Mouse (Mus musculus): Measurements from ENCODE around the gene Iqcf5. TPM values are rescaled to one million over a fixed set of nuclear protein-coding genes. Genes with fewer than 3 reads are reported as not detected.
"Not testable (repeated sequence)": the region's sequence is repeated elsewhere in the genome, so short reads cannot be mapped to it uniquely, and the experiment has no call there.

The Iqcf5 gene
- total RNA-seq, 4 experiments from 2014 or later = 0.68 to 1.2 (median 0.79) TPM; not detected in 1

DNA sequence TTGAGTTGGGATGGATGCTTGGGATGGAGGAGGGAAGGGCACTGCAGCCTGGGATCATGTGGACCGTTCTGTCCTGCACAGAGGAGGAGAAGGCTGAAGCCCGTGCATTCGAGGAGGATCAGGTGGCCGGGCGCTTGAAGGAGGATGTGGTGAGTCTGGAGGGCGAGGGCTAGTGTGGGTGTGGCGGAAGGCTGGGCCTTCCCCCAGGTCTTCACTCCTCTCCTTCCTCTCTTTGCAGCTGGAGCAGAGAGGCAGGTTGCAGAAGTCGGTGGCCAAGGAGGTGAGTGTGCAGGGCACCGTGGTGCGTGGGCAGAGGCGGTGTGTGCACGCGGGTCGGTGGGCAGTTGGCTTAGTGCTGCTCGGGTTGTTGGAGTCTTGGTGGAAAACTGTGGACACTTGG is 33.3 kb upstream of the Iqcf5 start:
- DNase-seq (ENCODE audit: low spot score in 2 of 2) = no peak

DNA sequence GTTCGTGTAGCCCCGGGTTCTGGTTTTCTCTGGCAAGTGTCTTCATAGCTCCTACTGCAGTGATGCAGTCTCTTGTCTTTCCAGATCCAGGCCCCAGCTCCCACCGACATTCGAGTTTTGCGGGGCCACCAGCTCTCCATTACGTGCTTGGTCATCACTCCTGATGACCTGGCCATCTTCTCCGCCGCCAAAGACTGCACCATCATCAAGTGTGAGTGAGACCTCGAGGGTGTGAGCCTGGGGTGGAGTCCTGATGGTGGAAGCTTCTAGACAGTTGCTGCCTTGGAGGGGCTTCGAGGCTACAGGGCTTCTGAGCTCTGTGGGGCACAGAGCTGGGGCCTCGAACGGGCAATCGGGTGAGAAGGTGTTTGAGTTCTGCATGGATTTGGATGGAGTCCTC is 32.7 kb upstream of the Iqcf5 start:
- no peak for DNase-seq (ENCODE audit: low spot score in 2 of 2)

DNA sequence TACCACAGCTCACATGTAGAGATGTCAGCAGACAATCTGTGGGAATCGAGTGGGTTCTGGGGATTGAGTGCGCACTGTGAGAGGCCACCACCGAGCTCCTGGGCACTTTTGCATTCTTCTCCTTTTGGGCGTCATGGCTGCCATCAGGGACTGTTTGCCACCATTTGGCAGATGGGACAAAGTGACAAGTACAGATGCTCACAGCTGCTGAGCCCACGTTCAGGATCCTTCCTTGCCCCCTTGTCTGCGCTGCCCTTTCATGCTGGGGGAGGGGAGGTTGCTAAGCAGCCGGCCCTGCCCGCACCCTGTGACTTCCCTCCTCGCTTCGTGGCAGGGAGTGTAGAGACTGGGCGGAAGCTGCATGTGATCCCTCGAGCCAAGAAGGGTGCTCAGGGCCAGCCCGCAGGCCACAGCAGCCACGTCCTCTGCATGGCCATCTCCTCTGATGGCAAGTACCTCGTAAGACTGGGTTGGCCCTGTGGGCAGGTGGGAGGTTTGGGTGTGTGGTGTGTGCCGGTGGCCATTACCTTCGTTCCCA is 31.7 kb upstream of the Iqcf5 start:
- no peak for DNase-seq (ENCODE audit: low spot score in 2 of 2)

DNA sequence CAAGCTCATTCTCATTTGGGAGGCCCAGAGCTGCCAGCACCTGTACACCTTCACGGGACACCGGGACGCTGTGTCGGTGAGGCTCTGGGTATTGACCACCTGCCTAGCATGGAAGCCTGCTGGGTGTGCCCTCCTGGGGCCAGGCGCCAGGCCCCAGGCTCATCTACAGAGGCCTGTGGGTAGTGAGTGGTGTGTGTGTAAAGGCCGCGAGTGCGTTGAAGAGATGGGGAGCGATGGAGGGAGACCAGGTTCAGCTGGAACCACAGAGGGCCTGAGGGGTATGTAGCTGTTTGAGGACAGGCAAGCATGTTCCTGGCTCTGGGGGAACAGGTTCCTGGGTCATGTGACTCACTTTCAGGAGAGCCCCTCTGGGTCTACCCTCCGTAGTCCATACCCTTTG is 31.2 kb upstream of the Iqcf5 start:
- DNase-seq (ENCODE audit: low spot score in 2 of 2) = no peak

DNA sequence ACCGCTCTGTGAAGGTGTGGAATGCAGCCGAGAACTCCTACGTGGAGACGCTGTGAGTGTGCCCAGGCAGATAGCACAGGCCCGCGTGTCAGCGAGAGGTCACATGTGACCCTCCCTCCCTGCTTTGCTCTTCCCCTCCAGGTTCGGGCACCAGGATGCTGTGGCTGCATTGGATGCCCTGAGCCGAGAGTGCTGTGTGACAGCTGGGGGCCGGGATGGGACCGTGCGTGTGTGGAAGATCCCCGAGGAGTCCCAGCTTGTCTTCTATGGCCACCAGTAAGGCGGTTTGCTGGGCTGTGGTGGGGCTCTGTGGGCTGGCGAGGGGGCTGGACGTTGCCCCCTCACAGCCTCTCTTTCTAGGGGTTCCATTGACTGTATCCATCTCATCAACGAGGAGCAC is 30.8 kb upstream of the Iqcf5 start:
- no peak for DNase-seq (ENCODE audit: low spot score in 2 of 2)

DNA sequence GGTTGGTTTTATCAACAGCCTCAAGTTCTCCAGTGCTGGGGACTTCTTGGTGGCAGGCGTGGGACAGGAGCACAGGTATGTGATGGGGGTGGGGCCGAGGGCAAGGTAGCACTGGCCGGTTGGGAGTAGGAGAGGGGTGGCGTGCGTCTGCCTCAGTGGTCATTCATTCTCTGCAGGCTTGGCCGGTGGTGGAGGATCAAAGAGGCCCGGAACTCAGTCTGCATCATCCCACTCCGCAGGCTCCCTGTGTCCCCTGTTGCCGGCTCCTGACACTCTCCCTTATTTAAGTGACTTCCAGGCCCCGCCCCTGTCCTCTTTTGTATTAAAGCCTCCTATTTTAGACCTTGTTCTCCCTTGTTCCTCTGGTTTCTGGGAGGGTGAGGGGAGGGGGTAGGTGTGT is 29.3 kb upstream of the Iqcf5 start:
- no peak for DNase-seq (ENCODE audit: low spot score in 2 of 2)

DNA sequence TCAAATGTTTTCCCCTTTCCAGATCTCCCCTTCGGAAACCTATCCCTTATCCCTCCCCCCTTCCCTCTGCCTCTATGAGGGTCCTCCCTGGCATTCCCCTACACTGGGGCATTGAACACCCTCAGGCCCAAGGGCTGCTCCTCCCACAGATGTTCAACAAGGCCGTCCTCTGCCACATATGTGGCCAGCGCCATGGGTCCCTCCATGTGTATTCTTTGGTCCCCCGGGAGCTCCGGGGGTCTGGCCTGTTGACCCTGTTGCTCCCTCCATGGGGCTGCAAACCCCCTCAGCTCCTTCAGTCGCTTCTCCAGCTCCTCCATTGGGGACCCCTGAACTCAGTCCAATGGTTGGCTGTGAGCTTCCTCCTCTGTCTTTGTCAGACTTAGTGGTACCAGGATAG is 26.8 kb upstream of the Iqcf5 start:
- not testable (repeated sequence) for DNase-seq (ENCODE audit: low spot score in 2 of 2)

DNA sequence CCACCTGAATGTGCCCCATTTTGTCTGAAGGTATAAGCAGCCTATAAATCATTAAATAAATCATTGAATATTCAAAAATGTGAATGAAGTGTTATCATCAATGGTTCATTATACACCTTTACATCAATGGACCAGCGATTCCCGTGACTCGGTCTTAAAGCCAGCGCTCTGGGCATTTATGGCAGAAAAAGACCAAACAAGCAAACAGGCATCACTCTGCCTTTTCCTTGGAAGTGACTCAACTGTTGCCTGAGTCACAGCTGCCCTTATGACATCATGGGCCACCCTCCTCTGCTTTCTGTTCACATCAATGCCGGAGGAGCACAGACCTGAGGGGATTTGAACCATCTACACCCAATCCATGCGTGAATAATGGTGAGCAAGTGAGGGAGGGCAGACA is 14.7 kb upstream of the Iqcf5 start, which contains the start of gene Iqcf1:
Gene Iqcf1, plus strand, starts transcription at position 301 of the 400 bp plus-strand sequence.
- DNase-seq (ENCODE audit: low spot score in 2 of 2) = no peak

DNA sequence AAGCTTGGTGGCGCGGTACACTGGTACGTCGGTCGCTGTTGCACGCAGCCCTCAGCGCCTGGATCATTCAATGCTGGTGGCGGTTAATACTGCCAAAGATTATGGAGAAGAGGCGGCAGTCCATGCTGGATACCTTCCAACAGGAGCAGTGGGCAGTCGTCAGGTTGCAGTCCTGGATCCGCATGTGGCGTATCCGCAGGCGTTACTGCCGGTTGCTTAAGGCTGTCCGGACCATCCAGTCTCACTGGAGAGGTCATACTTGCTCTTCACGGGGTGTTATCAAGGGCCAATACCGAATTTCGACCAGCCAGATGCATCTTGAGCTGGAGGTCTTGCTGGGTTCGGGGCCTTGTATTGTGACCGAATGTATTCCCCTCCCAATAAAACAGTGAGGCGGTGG is 12.5 kb upstream of the Iqcf5 start:
- no peak for DNase-seq (ENCODE audit: low spot score in 2 of 2)

DNA sequence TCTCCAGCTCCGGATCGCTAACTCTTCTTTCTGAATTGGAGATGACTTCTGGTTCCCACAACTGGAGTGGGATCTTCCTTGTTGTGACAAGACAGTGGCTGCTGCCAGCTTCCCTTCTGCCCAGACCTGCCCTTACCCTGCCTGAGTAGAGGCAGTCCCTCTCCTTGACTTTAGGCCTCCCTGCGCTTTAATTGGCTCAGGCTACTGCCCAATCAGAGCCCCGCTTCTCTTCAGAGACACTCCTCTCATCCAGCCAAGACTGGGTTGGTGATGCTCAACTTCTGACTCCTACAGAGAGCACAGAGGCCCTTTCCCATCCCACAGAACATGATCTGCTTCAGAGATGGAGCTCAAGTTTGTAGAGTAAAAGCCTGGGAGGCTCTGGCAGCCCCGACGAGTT is 10.1 kb upstream of the Iqcf5 start:
- no peak for DNase-seq (ENCODE audit: low spot score in 2 of 2)

DNA sequence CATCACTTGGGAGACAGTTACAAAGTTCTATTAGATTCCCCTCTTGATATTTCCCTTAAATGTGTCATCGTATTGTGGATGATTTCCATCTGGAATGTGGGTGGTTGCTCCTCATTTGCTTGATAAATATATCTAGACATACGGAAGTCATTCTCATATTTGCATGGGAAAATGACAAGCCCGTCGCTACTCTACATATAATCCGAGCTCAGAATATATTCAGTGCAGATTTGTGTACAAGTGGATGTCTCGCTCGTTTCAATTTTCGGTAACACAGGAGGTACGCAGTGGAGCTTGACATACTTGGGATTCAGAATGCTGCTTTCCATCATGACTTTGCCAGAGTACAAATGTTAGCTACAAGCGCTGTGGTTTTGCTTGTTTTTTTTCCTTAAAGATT is 5.0 kb upstream of the Iqcf5 start:
- no peak for DNase-seq (ENCODE audit: low spot score in 2 of 2)

DNA sequence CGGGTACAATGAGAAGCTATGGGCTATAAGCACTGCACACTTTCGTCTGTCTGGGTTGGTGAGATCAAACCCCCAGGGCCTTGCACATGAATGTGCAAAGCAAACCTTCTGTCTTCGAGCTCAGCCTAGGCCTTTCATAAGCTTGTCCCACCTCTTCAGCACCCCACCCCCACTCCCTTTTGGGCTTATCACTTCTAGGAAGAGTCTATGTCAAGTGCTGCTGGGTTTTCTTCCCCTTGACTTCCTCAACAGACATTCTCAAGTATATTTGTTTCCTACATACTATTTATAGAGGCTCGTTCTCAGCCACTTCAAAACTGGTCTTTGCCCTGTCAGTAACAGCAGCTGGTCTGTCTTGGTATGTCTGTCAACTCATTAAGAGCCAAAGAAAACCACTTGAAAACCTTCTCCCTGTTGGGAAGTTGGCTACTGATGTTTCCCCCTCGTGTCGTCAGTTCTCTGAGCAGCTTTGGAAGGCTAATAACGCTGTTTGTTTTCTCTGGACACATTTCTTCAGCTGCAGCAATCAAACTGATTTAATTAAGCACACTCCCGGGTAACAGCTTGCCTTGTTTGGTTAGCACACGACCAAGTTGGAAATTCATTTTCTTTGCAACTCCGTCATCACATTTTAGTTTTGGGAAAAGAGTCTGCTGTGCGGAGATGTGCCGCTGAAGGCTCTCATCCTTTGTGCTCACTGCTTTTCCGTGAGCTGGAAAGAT is 1.5 kb upstream of the Iqcf5 start:
- no peak for DNase-seq (ENCODE audit: low spot score in 2 of 2)

DNA sequence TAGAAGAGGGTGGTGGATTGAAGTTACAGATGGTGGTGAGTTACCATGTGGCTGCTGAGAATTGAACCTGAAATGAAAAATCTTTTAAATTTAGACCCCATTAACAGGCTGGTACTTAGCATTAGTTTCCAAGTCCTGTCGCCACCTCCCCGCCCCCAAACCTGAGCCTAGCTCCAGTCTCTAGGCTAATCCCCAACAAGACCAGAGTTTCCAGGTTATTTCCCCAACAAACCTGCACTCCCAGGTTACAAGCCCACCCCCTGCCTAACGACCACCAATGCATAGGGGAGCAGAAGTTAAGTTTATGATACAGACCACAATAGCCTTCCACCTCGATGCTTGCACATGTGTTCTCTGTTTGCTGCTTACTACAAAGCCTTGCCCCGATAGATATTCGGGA is 807 bp upstream of the Iqcf5 start:
- DNase-seq (ENCODE audit: low spot score in 2 of 2) = no peak

DNA sequence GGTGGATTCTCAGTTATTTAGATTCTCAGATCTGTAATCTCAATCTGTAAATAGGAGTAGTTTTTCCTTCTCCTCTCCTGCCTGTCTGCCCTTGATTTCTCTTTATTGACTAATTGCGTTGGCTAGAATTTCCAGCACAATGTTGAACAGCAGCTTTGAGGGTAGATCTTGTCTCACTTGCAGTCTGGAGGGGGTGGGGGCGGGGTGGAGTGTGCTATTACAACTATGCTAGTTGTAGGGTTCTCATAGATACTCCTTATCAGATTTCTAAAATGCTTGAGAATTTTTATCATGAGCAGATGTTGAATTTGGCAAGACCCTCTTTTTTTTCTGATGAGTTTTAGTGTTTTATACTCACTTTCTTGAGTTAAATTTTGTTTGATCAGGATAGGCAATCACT is 5.1 kb downstream of the Iqcf5 start:
- DNase-seq (ENCODE audit: low spot score in 2 of 2) = no peak

DNA sequence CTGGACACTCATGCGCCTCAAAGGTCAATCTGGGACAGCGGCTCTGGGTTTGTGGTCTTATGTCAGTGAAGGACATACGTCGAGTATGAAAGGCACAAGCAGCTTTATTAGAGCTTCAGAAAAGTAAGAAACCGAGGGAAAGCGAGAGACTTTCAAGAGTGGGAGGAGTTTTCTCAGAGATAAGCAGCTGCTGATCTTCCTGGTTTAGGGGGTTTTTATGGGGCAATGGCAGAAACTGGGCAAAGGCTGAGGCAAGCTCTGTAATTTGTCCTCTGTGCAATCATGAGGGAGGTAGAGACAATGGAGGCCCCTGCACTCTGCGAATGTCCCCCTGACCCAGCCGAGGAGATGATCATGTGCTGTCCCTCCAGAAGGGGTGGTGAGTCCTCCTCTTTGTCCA is 5.5 kb downstream of the Iqcf5 start:
- DNase-seq (ENCODE audit: low spot score in 2 of 2) = no peak

DNA sequence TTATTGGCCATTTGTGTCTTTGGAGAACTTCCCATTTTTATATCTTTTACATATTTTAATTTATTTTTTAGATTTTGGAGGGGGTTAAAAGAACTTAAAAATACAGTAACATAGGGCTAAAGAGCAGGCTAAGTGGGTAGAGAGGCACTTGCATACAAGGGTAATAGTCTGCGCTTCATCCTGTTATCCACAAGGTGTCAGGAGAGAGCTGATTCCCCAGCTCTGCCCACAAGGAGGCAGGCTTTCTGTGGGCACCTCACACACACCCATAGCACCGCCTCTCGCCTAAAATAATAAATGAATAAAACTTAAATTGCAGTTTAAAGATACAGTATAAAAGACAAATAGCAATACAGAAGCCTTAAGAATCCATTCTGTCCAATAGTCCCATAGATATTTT is 17.5 kb downstream of the Iqcf5 start:
- no peak for DNase-seq (ENCODE audit: low spot score in 2 of 2)

DNA sequence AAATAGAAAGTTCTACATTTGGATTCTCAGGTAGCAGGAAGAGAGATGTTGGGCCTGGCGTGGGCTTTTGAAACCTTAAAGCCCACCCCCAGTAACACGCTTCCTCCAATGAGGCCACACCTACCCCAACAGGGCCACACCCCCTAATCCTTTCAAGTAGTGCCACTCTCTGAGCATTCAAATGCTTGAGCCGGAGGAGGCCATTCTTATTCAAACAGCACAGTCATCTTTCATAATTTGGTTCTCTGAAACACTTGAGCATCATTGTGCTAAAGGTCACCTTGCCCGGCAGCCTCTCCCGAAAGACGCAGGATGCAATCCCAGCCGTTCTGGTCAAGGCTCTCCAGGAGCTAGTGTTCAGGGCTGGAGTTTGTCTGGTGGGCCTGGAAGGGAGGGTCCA is 19.9 kb downstream of the Iqcf5 start:
- DNase-seq (ENCODE audit: low spot score in 2 of 2) = no peak

DNA sequence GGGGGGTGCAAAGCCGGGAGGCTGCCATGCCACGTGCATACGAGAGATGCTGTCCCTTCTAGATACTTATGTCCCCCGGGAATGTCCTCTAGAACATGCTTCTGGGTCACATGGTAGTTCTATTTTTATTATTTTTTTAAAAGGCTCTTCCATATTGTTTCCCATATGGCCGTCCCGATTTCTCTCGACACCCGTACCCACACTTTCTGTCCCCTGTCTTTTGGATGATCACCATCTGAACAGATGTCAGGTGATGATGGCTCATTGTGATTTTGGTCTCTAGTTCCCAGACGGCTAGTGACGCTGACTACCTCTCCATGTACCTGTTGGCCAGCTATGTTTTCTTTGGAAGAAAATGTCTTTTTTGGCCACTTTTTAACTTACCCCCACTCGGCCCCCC is 20.6 kb downstream of the Iqcf5 start:
- DNase-seq (ENCODE audit: low spot score in 2 of 2) = peak in 1 of 2 experiments; percentile 45

DNA sequence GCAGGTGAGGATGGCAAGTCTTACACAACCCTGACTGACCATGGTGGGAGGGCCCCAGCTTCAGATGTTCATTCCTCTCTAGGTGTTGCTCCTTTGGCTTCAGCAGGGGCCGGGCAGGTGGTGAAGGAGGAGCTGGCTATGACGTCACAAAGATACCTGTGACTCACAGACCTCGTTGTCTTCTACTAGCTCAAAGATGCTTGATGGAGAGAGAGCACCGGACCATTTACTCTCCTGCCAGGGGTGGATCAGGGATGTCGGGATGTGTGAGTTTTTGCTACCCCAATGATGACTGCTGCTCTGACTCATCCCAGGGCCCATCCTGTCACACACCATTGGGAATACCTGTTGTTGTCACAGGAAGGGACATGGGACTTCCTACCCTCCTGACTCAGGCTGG is 47.2 kb downstream of the Iqcf5 start, which contains the start of gene Iqcf3:
Gene Iqcf3, minus strand, starts transcription at position 101 of the 400 bp plus-strand sequence.
- DNase-seq (ENCODE audit: low spot score in 2 of 2) = no peak

DNA sequence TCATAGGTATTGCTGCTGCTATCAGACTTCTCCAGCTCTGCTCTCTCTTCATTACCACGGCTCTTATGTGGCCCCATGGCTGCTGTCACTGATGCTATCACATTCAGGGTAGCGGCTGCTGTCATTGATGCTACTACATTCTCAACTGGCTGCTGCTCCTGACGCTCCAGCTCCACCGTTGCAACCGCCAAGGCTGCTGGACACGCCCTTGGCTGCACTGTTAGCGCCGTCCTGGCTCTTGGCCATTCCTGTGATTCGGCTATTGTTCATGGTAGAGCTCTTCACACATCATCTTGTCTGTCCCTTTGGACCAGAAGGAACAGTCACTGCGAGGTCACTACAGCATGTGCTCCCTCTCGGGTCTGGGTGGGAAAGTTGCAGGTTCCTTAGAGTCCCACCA is 47.9 kb downstream of the Iqcf5 start:
- DNase-seq (ENCODE audit: low spot score in 2 of 2) = no peak

DNA sequence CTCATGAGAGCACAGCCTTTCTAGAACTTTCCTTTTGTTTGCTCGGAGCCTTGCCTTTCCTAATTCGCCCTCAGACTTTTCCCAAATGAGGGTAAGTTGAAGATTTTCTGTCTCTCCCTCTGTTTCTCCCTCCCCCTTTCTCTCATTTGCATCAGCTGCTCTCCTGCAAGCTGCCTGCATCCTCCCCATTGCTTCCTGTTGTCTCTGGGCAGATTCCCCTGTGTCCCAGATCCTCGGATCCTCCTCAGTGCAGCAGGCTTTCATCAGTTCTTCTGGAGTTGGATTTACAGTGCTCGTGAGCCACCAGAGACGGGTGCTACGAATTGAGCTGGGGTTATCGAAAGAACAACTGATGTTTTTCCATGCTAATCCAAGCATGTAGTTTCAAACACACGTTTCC is 49.7 kb downstream of the Iqcf5 start:
- DNase-seq (ENCODE audit: low spot score in 2 of 2) = no peak

All from left cerebral cortex, adult 8-10 months (tissue).